Mouse (Mus musculus) spleen, adult 2 months (tissue): Measurements from ENCODE around the gene Sdc3. TPM values are rescaled to one million over a fixed set of nuclear protein-coding genes. Genes with fewer than 3 reads are reported as not detected.

Source experiments
- DNase-seq, 2 experiments: peaks; one replicate each; pipeline versions ENCODE4 v3.0.0 to v3.0.0-alpha.2; 2012 to 2021; ENCODE audit warnings: low spot score in 2 of 2, low read depth in 1 of 2
- H3K27ac ChIP-seq: fragments of 200-500 bp; 2 replicates; pipeline ENCODE4 v1.5.1; 2012; ENCODE audit warnings: low read length, inconsistent platforms; ENCODE audit not compliant: insufficient read depth
- H3K27me3 ChIP-seq: fragments of 200-500 bp; 2 replicates; pipeline ENCODE4 v1.6.1; 2012; ENCODE audit warnings: mild to moderate bottlenecking, moderate library complexity, low read length, inconsistent platforms; ENCODE audit not compliant: control insufficient read depth, insufficient read depth
- H3K36me3 ChIP-seq: fragments of 200-500 bp; 2 replicates; pipeline ENCODE4 v1.6.1; 2012; ENCODE audit warnings: mild to moderate bottlenecking, low read length, inconsistent platforms; ENCODE audit not compliant: control insufficient read depth, insufficient read depth
- H3K4me1 ChIP-seq: fragments of 200-500 bp; 2 replicates; pipeline ENCODE4 v1.6.1; 2011; ENCODE audit warnings: inconsistent platforms; ENCODE audit not compliant: control insufficient read depth, insufficient read depth, insufficient read length
- H3K4me3 ChIP-seq: fragments of 200-500 bp; 2 replicates; pipeline ENCODE4 v1.5.1; 2011; ENCODE audit warnings: mild to moderate bottlenecking, inconsistent platforms; ENCODE audit not compliant: insufficient read depth, insufficient read length; ENCODE audit errors: extremely low read depth
- CTCF ChIP-seq: fragments of 200-500 bp; IDR thresholded peaks from 2 replicates; pipeline ENCODE4 v1.5.1; 2011; ENCODE audit warnings: mild to moderate bottlenecking, inconsistent platforms; ENCODE audit not compliant: insufficient read depth, insufficient read length, insufficient replicate concordance; ENCODE audit errors: extremely low read depth
- POLR2A ChIP-seq: fragments of 200-500 bp; IDR thresholded peaks from 2 replicates; pipeline ENCODE4 v1.6.1; 2011; ENCODE audit warnings: low read depth, low read length, inconsistent platforms
- WGBS: fragments of 180-500 bp; shearing (Covaris S2); methylation state at CpG from one replicate; pipeline ENCODE4 v1.1.7; 2018; 5-methylcytosine and 5-hydroxymethylcytosine counted together
- polyA plus RNA-seq: library from polyadenylated mRNA; depleted of rRNA; stranded (reverse); fragments of >200 nt; gene quantifications from 2 replicates; pipeline ENCODE4 v1.2.3, GENCODE M21; 2012; rRNA removed

The Sdc3 gene
- 110 and 140 TPM in 2 replicates for polyA plus RNA-seq

- peaks cover 12% of the 10 kb centered on the region for H3K4me1 ChIP-seq
- H3K27ac ChIP-seq: peak within 1 kb of the TSS; percentile 50
- H3K27me3 ChIP-seq: peaks cover 14% of the 10 kb centered on the region
- 3% methylated on average over 65 of the region's 99 CpGs for WGBS
- no peak for TF ChIP-seq CTCF
- H3K4me3 ChIP-seq: peak within 1 kb of the TSS; percentile 63
- DNase-seq: no peak
- H3K36me3 ChIP-seq: no peaks in the 10 kb centered on the region
These were observed at the start of gene Sdc3 for GRCm38 (mm10) chr4:130792376-130793179. Sdc3 (plus strand) TSS chr4:130792537.

GRCm38 (mm10) chr4:130744058-130744457 lies 48.3 kb upstream of the Sdc3 start:
- H3K27ac ChIP-seq: no peak overlapping the region
- H3K36me3 ChIP-seq: peaks cover 41% of the 10 kb centered on the region
- H3K27me3 ChIP-seq: no peaks in the 10 kb centered on the region
- DNase-seq: no peak
- H3K4me3 ChIP-seq: no peak overlapping the region
- WGBS: 92% methylated on average over 4 of the region's 4 CpGs
- TF ChIP-seq POLR2A (no peak), CTCF (no peak)
- no peaks in the 10 kb centered on the region for H3K4me1 ChIP-seq

- WGBS: 96% methylated on average over 5 of the region's 5 CpGs
- H3K36me3 ChIP-seq: peaks cover 51% of the 10 kb centered on the region
- no peaks in the 10 kb centered on the region for H3K4me1 ChIP-seq
- DNase-seq: no peak
- H3K4me3 ChIP-seq: no peak overlapping the region
- H3K27me3 ChIP-seq: no peaks in the 10 kb centered on the region
- TF ChIP-seq POLR2A (no peak), CTCF (no peak)
- H3K27ac ChIP-seq: no peak overlapping the region
These were observed 46.6 kb upstream of the Sdc3 start for GRCm38 (mm10) chr4:130745561-130746306.

GRCm38 (mm10) chr4:130749566-130749965 lies 42.8 kb upstream of the Sdc3 start:
- Histone ChIP-seq H3K27me3 (no peaks in the 10 kb centered on the region), H3K36me3 (peaks cover 54% of the 10 kb centered on the region), H3K4me3 (no peak overlapping the region), H3K27ac (no peak overlapping the region), H3K4me1 (no peaks in the 10 kb centered on the region)
- no peak for TF ChIP-seq CTCF
- no peak for TF ChIP-seq POLR2A
- DNase-seq: no peak
- WGBS: 96% methylated on average over 7 of the region's 7 CpGs

GRCm38 (mm10) chr4:130751966-130752365 lies 40.4 kb upstream of the Sdc3 start:
- no peak overlapping the region for H3K4me3 ChIP-seq
- DNase-seq: no peak
- no peak overlapping the region for H3K27ac ChIP-seq
- TF ChIP-seq CTCF (no peak), POLR2A (no peak)
- H3K36me3 ChIP-seq: peaks cover 50% of the 10 kb centered on the region
- 97% methylated on average over 2 of the region's 2 CpGs for WGBS
- H3K4me1 ChIP-seq: no peaks in the 10 kb centered on the region
- no peaks in the 10 kb centered on the region for H3K27me3 ChIP-seq

- H3K36me3 ChIP-seq: peaks cover 53% of the 10 kb centered on the region
These were observed 39.7 kb upstream of the Sdc3 start for GRCm38 (mm10) chr4:130752591-130752990.

More at GRCm38 (mm10) chr4:130752591-130752990, 39.7 kb upstream of the Sdc3 start:
- WGBS: 86% methylated on average over 7 of the region's 7 CpGs
- no peak overlapping the region for H3K27ac ChIP-seq
- H3K4me1 ChIP-seq: no peaks in the 10 kb centered on the region
- no peaks in the 10 kb centered on the region for H3K27me3 ChIP-seq
- no peak for DNase-seq
- TF ChIP-seq POLR2A: no peak
- no peak for TF ChIP-seq CTCF
- H3K4me3 ChIP-seq: no peak overlapping the region
